Mouse (Mus musculus) hindbrain, embryonic 11.5 days (tissue): ENCODE results near the gene Lmx1a. TPM values are rescaled to one million over a fixed set of nuclear protein-coding genes. Genes with fewer than 3 reads are reported as not detected.

Experiments
- polyA plus RNA-seq: library from polyadenylated mRNA; unstranded; fragments of >200 nt; fragmentation: Nextera tagmentation; extraction: Ambion mirVana; gene quantifications from 2 replicates; pipeline ENCODE4 v1.2.1, GENCODE M21; 2014

The Lmx1a gene
- polyA plus RNA-seq, 1 experiment from 2014 or later, result 5.6 TPM

Other genes with a start within 250 kb of the Lmx1a start
- gene Lrrc52, start 222.5 kb upstream of the Lmx1a start, polyA plus RNA-seq, result not detected in 2 replicates
- gene Rxrg, start 90.9 kb upstream of the Lmx1a start, polyA plus RNA-seq, result 5.9 and 7.1 TPM in 2 replicates